Mouse (Mus musculus) midbrain, embryonic 13.5 days (tissue): ENCODE results near the gene Fam193b. TPM values are rescaled to one million over a fixed set of nuclear protein-coding genes. Genes with fewer than 3 reads are reported as not detected.

ENCODE experiments used
- ATAC-seq: fragments of 200-750 bp; cut with Nextera tagmentation; 2 replicates; pipeline ENCODE4 v1.8.0; 2017; ENCODE audit warnings: mild to moderate bottlenecking, moderate TSS enrichment, moderate library complexity
- H3K27ac ChIP-seq: fragments of 300-500 bp; sonication (generic); 2 replicates; pipeline ENCODE4 v1.5.1; 2015; ENCODE audit warnings: inconsistent platforms, mild to moderate bottlenecking, moderate library complexity
- H3K27me3 ChIP-seq: fragments of 300-500 bp; sonication (generic); 2 replicates; pipeline ENCODE4 v1.6.1; 2015; ENCODE audit warnings: mild to moderate bottlenecking, inconsistent platforms
- H3K36me3 ChIP-seq: fragments of 300-500 bp; sonication (generic); 2 replicates; pipeline ENCODE4 v1.6.1; 2015; ENCODE audit warnings: mild to moderate bottlenecking, inconsistent platforms
- H3K4me1 ChIP-seq: fragments of 300-500 bp; sonication (generic); replicated peaks from 2 replicates; pipeline ENCODE4 v1.6.1; 2015; ENCODE audit warnings: inconsistent platforms
- H3K4me2 ChIP-seq: fragments of 300-500 bp; sonication (generic); replicated peaks from 2 replicates; pipeline ENCODE4 v1.6.1; 2015; ENCODE audit warnings: moderate library complexity, mild to moderate bottlenecking, inconsistent platforms
- H3K4me3 ChIP-seq: fragments of 300-500 bp; sonication (generic); replicated peaks from 2 replicates; pipeline ENCODE4 v1.5.1; 2015; ENCODE audit warnings: mild to moderate bottlenecking, inconsistent platforms
- H3K9ac ChIP-seq: fragments of 300-500 bp; sonication (generic); replicated peaks from 2 replicates; pipeline ENCODE4 v1.6.1; 2015; ENCODE audit warnings: mild to moderate bottlenecking, inconsistent platforms
- H3K9me3 ChIP-seq: fragments of 300-500 bp; sonication (generic); 2 replicates; pipeline ENCODE4 v1.6.1; 2016; ENCODE audit warnings: mild to moderate bottlenecking, inconsistent platforms
- WGBS: fragments of 180-500 bp; shearing (Covaris S2); methylation state at CpG from one replicate; pipeline ENCODE4 v1.1.7; 2015; 5-methylcytosine and 5-hydroxymethylcytosine counted together
- polyA plus RNA-seq: library from polyadenylated mRNA; unstranded; fragments of >200 nt; fragmentation: Nextera tagmentation; extraction: Ambion mirVana; gene quantifications from 2 replicates; pipeline ENCODE4 v1.2.1, GENCODE M21; 2015

Fam193b gene
- polyA plus RNA-seq, 1 experiment from 2014 or later = 72.3 TPM

DNA sequence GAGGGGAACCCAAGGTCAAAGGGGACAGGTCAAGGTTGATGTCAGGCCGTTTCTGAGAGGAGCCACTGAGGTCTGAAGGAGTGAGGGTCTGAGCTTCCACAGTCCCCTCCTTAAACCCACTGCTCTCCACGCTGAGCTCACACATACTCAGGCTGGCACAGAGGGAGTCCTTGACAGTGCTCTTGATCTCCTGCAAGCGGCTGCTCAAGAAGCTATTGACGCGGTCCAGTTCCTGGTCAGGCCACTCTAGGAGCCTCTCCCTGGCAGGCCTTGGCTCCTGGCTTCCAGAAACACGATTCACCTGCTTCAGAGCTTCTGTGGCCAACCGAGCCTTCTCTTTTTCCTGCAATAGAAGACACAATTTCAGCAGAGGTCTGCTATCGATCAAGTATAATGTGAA lies 27.5 kb downstream of the Fam193b start:
- no peaks in the 10 kb centered on the region for H3K9me3 ChIP-seq
- no peaks in the 10 kb centered on the region for H3K27me3 ChIP-seq
- no peak overlapping the region for H3K4me3 ChIP-seq
- no peak overlapping the region for H3K27ac ChIP-seq
- no peak overlapping the region for H3K4me2 ChIP-seq
- ATAC-seq = no peak
- H3K36me3 ChIP-seq = peaks cover 100% of the 10 kb centered on the region
- no peak overlapping the region for H3K9ac ChIP-seq
- H3K4me1 ChIP-seq = no peaks in the 10 kb centered on the region
- 92% methylated on average over 8 of the region's 8 CpGs for WGBS

DNA sequence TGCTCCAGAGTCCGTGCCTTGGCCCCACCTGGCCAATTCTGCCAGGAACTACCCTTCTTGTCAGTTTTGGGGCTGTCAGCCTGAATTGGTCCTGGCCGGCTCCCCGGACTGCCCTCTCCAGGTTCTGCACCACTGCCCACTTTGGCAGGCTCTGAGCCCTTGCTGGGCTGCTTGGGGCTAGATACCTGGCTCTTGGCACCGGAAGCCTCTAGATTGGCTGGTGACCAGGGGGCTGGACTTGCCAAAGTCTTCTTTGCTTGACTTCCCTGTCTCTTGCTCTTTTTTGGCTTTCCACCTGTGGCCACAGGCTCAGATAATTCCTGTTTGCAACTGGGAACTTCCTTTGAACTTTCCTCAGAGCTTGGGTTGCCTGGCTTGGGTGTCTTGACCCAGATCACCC lies 28.0 kb downstream of the Fam193b start:
- Histone ChIP-seq H3K36me3 (peaks cover 100% of the 10 kb centered on the region), H3K4me2 (no peak overlapping the region), H3K4me1 (no peaks in the 10 kb centered on the region), H3K27ac (no peak overlapping the region), H3K9ac (no peak overlapping the region), H3K4me3 (no peak overlapping the region), H3K9me3 (no peaks in the 10 kb centered on the region), H3K27me3 (no peaks in the 10 kb centered on the region)
- WGBS = 95% methylated on average over 4 of the region's 4 CpGs
- ATAC-seq = no peak

DNA sequence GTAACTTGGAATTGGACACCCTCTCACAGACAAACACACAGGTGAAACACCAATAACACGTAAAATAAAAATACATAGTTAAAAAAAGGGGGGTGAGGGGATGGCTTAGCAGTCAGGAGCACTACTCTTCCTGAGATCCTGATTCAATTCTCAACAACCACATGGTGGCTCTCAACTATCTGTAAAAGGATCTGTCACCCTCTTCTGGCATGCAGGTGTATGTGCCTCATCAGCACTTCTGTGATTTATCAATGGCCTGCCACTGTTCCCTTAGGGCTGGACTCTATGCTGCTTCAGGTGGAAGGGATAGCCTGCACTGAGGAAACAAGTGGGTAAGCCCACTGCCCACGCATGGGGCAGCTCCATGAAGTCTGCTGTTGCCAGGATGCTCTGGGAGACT lies 30.0 kb downstream of the Fam193b start:
- Histone ChIP-seq H3K4me3 (no peak overlapping the region), H3K4me2 (no peak overlapping the region), H3K4me1 (peaks cover 4% of the 10 kb centered on the region), H3K36me3 (peaks cover 87% of the 10 kb centered on the region), H3K27ac (no peak overlapping the region), H3K27me3 (no peaks in the 10 kb centered on the region), H3K9me3 (no peaks in the 10 kb centered on the region), H3K9ac (no peak overlapping the region)
- no peak for ATAC-seq
- 90% methylated on average over 2 of the region's 2 CpGs for WGBS

DNA sequence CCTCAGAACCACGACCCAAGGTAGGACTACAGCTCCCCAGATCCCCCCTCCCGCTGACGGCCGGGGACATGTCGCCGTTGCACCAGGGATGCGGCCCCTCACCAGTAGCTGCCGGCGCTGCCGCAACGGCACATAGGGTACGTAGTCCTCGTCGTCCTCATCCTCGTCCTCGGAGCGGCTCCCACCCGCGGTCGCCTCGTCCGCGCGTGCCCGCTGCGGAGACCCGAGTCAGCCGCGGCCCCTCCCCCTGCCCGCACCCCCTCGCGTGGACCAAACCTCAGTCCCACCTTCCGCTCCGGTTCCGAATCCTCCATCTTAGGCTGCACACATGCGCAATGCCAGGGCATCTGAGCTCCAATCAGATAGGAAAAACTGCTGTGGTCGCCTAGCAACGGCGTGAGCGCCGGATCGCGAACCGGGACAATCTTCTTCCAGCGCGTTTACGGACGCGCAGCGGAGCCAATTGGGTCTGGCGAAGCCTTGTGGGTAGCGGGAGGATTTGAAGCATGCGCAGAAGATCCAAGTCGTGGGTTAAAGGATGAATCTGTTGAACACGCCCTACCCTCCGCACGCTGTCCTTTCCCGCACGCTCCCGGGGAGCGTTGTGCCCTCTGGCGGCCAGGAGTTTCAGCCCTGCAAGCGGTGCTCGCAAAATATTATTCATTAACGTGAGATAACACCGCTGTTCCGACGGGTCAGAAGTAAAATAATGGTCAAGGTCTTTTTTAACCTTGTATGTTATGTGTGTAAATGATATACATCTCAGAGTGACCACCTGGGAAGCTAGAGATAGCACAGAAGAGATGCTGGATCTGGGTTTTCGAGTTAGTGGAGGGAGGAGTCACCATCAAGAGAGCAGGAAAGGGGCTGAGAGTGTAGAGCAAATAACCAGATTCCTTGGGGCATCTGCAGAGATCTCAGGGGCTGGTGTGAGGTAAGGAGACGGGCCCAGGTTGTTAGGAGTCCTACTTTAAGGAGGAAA lies 34.4 kb downstream of the Fam193b start, which contains the start of gene Ddx41:
Ddx41 (minus strand) TSS at position 465 of the 982 bp plus-strand sequence.
- peak within 1 kb of the TSS; percentile 94 for H3K4me2 ChIP-seq
- ATAC-seq = peak; percentile 98
- peaks cover 17% of the 10 kb centered on the region for H3K4me1 ChIP-seq
- no peaks in the 10 kb centered on the region for H3K9me3 ChIP-seq
- peak within 1 kb of the TSS; percentile 83 for H3K9ac ChIP-seq
- H3K27me3 ChIP-seq = no peaks in the 10 kb centered on the region
- peak within 1 kb of the TSS; percentile 84 for H3K27ac ChIP-seq
- H3K4me3 ChIP-seq = peak within 1 kb of the TSS; percentile 80
- under 1% methylated on average over 70 of the region's 70 CpGs for WGBS
- peaks cover 79% of the 10 kb centered on the region for H3K36me3 ChIP-seq

DNA sequence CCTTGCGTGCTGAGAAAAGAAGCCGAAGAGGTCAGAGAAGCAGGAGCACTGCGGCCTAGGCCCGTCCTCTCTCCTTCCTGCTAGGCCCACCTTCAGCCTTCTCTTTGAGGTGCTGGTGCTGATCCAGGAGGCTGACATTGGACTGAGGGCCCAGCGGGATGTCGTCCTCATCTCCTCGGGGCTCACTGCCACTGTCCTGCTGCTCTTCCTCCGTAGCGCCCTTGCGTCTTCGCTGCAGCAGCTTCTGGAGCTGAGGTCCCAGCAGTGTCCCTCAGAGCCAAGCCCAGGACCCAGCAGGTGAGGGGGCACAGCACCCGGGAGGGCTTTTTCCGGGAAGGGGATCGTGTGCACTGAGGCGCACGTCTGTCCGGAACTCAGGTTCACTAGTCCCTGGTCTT lies 35.1 kb downstream of the Fam193b start:
- H3K9ac ChIP-seq = peak overlapping the region; percentile 83
- no peaks in the 10 kb centered on the region for H3K9me3 ChIP-seq
- no peak for ATAC-seq
- 19% methylated on average over 17 of the region's 17 CpGs for WGBS
- H3K4me3 ChIP-seq = peak overlapping the region; percentile 80
- peaks cover 17% of the 10 kb centered on the region for H3K4me1 ChIP-seq
- H3K36me3 ChIP-seq = peaks cover 79% of the 10 kb centered on the region
- H3K4me2 ChIP-seq = peak overlapping the region; percentile 94
- peak overlapping the region; percentile 84 for H3K27ac ChIP-seq
- H3K27me3 ChIP-seq = no peaks in the 10 kb centered on the region

DNA sequence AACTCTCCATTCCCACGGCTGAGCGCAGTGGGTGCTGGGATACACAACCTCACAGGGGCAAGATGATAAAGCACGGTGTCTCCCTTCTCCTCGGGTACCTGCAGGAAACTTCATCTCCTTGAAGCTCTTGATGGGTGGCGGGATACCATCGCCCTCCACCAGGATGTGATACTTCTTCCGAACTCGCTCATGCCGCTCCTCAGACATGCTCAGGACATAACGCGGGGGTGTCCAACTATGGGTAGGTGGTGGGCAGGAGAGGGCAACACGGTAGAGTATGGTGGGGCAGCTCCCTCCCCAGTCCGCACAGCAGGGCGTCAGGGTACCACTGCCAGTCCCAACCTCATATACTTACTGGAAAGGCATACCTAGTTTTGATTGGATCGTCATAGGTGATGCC lies 35.7 kb downstream of the Fam193b start:
- H3K36me3 ChIP-seq = peaks cover 79% of the 10 kb centered on the region
- H3K9ac ChIP-seq = peak overlapping the region; percentile 83; the same call in 1 of the 2 replicates
- H3K27me3 ChIP-seq = no peaks in the 10 kb centered on the region
- no peak for ATAC-seq
- peak overlapping the region; percentile 94 for H3K4me2 ChIP-seq
- H3K4me3 ChIP-seq = peak overlapping the region; percentile 80
- H3K9me3 ChIP-seq = no peaks in the 10 kb centered on the region
- no peak overlapping the region for H3K27ac ChIP-seq
- WGBS = 93% methylated on average over 15 of the region's 15 CpGs
- peaks cover 17% of the 10 kb centered on the region for H3K4me1 ChIP-seq

DNA sequence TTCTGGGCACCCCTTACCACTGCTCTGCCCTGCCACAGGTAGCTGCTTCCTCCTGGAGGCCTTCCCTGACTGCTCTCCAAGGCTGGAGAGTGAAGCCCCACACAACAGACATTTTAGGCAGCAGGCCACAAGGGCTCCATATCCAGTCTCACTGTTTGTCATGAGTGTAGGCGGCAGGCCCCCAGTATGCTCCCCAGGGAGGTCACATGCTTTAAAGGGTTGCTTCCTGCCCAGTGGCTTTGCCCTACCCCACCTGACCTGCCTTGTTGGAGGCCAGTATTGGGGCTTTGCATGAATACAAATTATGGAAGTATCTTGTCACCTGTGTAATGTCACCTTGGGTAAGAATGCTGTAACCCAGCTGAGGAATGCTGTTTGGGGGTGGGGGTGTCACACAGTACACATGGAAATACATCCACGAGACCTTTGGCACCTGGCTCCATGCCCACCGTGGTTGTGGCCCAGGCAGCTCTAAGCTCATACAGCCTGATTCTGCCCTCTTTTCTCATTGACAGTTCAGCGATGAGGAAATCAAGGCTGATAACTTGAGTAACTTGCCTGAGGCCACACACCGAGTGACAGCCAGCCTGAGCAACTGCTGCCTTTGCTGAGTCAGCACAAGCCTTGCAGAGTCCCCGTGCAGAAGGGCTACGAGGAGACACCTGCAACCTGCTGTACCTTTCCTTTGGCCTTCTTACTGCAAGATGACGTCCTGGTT lies 41.6 kb downstream of the Fam193b start, which contains the start of gene Dok3:
Dok3 (minus strand) TSS at position 99 of the 718 bp plus-strand sequence.
- Histone ChIP-seq H3K9ac (no peak within 1 kb of the TSS), H3K4me1 (no peaks in the 10 kb centered on the region), H3K27ac (no peak within 1 kb of the TSS), H3K4me3 (no peak within 1 kb of the TSS), H3K9me3 (no peaks in the 10 kb centered on the region), H3K4me2 (no peak within 1 kb of the TSS), H3K36me3 (peaks cover 57% of the 10 kb centered on the region), H3K27me3 (no peaks in the 10 kb centered on the region)
- 87% methylated on average over 8 of the region's 8 CpGs for WGBS
- no peak for ATAC-seq

DNA sequence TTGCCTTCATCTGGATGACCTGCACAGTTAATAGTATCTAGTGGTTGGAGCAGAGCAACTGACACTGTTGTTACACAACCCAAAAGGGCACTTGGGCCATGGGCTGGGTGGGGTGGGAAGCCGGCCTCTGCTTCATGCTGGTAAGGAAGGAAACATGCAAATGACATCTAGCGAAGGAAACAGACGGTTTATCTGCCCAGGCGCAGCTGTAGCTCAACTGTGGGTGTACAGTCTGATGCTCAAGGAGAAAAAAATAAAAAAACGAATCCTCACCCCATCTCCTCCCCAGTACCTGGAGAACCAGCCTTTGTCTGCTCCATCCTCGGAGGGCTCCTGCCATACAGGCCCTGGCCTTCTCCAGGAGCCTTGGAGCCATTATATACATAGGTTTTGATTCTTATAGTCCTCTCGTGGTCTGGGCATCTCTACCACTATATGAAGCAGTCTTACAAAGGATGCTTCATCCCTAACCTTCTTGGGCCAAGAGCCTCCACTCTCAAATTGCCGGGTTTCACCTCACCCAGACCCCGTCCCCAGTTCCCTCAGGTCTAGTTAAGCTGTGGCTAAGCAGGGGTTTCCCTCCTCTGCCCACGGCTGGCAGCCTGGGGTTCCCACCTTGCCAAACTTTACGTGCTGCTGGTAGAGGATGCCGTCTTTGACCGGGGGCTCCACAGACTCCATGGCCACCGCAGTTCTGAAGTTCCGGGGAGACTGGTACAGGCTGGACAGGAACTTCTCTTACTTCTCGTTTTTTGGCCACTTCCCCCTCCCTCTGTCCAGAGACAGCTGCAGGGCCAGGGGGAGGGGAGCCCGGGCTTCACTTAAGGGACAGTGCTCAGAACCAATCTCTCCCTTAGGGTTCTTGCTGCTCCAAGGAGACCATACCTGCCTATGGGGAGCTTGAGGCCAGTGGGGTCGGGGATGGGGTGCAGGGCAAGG lies 42.8 kb downstream of the Fam193b start:
- no peak for ATAC-seq
- Histone ChIP-seq H3K4me1 (no peaks in the 10 kb centered on the region), H3K4me3 (no peak overlapping the region), H3K27me3 (no peaks in the 10 kb centered on the region), H3K36me3 (peaks cover 55% of the 10 kb centered on the region), H3K9ac (no peak overlapping the region), H3K4me2 (no peak overlapping the region), H3K9me3 (no peaks in the 10 kb centered on the region), H3K27ac (no peak overlapping the region)
- 87% methylated on average over 18 of the region's 18 CpGs for WGBS

DNA sequence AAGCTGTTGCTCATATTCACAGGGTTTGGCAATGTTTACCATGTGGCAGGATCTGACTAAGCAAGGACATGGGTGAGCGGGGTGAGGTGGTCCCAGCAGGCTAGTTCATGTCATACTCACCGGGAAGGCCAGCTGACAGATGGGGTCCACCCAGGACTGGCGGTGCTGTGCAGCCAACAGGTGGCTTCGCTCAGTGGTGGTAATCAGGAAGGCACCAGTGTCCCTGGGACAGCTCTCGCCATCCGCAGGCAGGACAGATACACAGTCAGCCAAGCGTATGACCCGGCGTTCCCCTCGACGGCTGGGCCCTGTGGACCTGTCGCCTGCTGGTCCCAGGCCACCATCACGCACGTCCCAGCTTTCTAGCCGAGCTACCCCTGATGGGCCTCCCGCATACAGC lies 43.7 kb downstream of the Fam193b start:
- Histone ChIP-seq H3K9me3 (no peaks in the 10 kb centered on the region), H3K27me3 (no peaks in the 10 kb centered on the region), H3K4me3 (no peak overlapping the region), H3K9ac (no peak overlapping the region), H3K4me1 (no peaks in the 10 kb centered on the region), H3K36me3 (peaks cover 51% of the 10 kb centered on the region), H3K4me2 (no peak overlapping the region), H3K27ac (no peak overlapping the region)
- ATAC-seq = no peak
- 86% methylated on average over 16 of the region's 16 CpGs for WGBS

DNA sequence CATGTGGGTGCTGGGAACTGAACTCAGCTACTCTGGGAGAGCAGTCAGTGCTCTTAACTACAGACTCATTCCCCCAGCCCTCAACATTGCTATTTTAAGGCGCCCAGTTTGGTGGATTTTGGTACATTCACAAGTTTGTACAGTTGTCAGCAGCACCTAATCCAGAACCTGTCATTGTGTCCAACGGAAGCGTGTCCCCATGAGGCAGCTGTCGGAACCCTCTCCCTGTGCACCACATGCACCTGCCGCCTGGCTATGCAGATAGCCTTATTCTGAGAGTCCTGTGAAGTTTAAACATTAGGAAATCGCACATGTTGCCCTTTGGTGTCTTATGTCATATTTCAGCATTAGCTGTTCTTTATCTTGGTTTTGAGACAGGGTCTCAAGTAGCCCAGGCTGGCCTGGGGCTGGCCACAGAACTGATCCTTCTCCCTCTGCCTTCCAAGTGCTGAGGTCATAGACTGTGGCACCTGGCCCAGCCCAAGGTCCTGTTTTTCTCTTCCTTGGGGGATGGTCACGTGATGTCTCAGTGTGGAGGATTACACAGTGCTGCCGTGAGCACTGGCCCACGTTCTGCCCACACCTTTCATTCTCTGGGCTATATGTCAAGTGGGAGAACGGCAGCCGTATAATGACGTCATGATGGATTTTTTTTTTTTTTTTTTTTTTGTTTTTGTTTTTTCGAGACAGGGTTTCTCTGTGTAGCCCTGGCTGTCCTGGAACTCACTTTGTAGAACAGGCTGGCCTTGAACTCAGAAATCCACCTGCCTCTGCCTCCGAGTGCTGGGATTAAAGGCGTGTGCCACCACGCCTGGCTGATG lies 45.0 kb downstream of the Fam193b start:
- Histone ChIP-seq H3K27me3 (no peaks in the 10 kb centered on the region), H3K4me3 (no peak overlapping the region), H3K9ac (no peak overlapping the region), H3K4me1 (no peaks in the 10 kb centered on the region), H3K9me3 (no peaks in the 10 kb centered on the region), H3K27ac (no peak overlapping the region), H3K4me2 (no peak overlapping the region), H3K36me3 (peaks cover 38% of the 10 kb centered on the region)
- WGBS = 81% methylated on average over 16 of the region's 16 CpGs
- peak; percentile 38; the same call in 1 of the 2 replicates for ATAC-seq
